Mouse (Mus musculus): ENCODE measurements at regions not wholly inside any gene's neighbourhood (a gene's known extent, or its start where the extent isn't known, plus 50 kb on each side); places are given as distances from the start of the nearest gene placed in this dataset.

- no peak for TF ChIP-seq CTCF (IDR thresholded peaks at IDR 0.05; ENCODE audit: low read depth)
- no peak for TF ChIP-seq EP300 (IDR thresholded peaks at IDR 0.05; ENCODE audit: low read depth)
Measured at GRCm38 (mm10) chr9:30834565-30834905, 87.7 kb downstream of the Adamts15 start.
